In the genomic region with DNA sequence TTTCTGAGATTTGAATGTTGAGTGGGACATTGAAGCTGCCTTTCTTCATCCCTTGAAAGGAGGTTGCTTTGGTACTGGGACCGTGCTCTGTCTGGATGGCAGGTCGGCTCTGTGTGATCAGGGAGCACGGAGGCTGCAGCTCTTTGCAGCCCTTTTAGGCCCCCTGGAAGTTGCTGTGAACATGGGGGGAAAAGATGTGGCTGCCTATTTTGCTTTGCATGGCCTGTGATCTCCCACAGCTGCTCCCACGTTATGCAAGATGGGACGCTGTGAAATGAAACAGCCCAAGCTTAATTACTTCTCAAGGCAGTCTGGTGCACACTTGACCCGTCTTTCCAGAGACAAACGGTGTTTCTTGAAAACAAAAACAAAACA, we compare ENCODE assay signal across 9 mouse cellular contexts. TPM values are rescaled to one million over a fixed set of nuclear protein-coding genes. Genes with fewer than 3 reads are reported as not detected.
DNase-seq lines count a peak whose midpoint lies in the region; ATAC-seq and TF ChIP-seq lines count a peak whose summit lies in the region.
"Had no signal": no experiment of that assay in that cellular context is flagged by ENCODE, and none has a peak within 500 bp of the region (broad histone marks: within the 10 kb centered on the region; RNA-seq: fewer than 3 reads in every experiment).

No protein-coding gene starts in this region.

- DNase-seq in layer of hippocampus, adult 2 months (ENCODE audit: low spot score in 2 of 2): no peak
- no peak for DNase-seq in layer of hippocampus, adult 9-11 months
- DNase-seq in kidney, adult 9 months: peak; percentile 20
- DNase-seq in midbrain, embryonic 14.5 days: peak; percentile 42
- DNase-seq in natural killer cell, adult 2 months (ENCODE audit: low spot score in 2 of 2): no peak
- no peak for DNase-seq in right cerebral cortex, postnatal 25 days
- DNase-seq in layer of hippocampus, postnatal 36 days: no peak

- H3K9ac ChIP-seq in midbrain, embryonic 14.5 days (replicated peaks; ENCODE audit: low read length): peak overlapping the region; percentile 79; the same call in 1 of the 2 replicates

- no peaks in the 10 kb centered on the region for H3K9me3 ChIP-seq in midbrain, embryonic 14.5 days (ENCODE audit: control insufficient read depth, low read length)

- WGBS in midbrain, embryonic 14.5 days: 1% methylated on average over 7 of the region's 7 CpGs

- peak overlapping the region; percentile 96 for H3K4me3 ChIP-seq in layer of hippocampus, adult 2 months
- peak overlapping the region; percentile 93 for H3K4me3 ChIP-seq in embryonic fibroblast, embryonic 13.5 days (ENCODE audit: insufficient read depth, low read length)
- peak overlapping the region; percentile 85 for H3K4me3 ChIP-seq in midbrain, embryonic 14.5 days (replicated peaks; ENCODE audit: low read depth, low read length)

- no peaks in the 10 kb centered on the region for H3K36me3 ChIP-seq in midbrain, embryonic 14.5 days (ENCODE audit: control insufficient read depth, insufficient read depth, low read length)

- no peak for ATAC-seq in midbrain, embryonic 14.5 days (ENCODE audit: low FRiP score, low TSS enrichment)

- H3K27me3 ChIP-seq in midbrain, embryonic 14.5 days (ENCODE audit: control insufficient read depth, insufficient read depth, low read length): no peaks in the 10 kb centered on the region
- H3K27me3 ChIP-seq: Patski had no signal

- TF ChIP-seq POLR2A in embryonic fibroblast, embryonic 13.5 days (IDR thresholded peaks at IDR 0.05; ENCODE audit: low read depth, low read length): no peak

- peak overlapping the region; percentile 91 for H3K27ac ChIP-seq in layer of hippocampus, adult 2 months
- peak overlapping the region; percentile 25 for H3K27ac ChIP-seq in embryonic fibroblast, embryonic 13.5 days (ENCODE audit: insufficient read depth, low read length)
- no peak overlapping the region; the same call in 1 of the 2 replicates for H3K27ac ChIP-seq in midbrain, embryonic 14.5 days (replicated peaks; ENCODE audit: low read depth, low read length)

- H3K4me2 ChIP-seq in midbrain, embryonic 14.5 days (ENCODE audit: low read length): peak overlapping the region; percentile 95

- no peak for TF ChIP-seq CTCF in layer of hippocampus, adult 2 months (conservative IDR thresholded peaks at IDR 0.05)
- TF ChIP-seq CTCF in embryonic fibroblast, embryonic 13.5 days (IDR thresholded peaks at IDR 0.05; ENCODE audit: borderline replicate concordance, insufficient read depth, low read length): no peak

- H3K4me1 ChIP-seq in embryonic fibroblast, embryonic 13.5 days (ENCODE audit: control insufficient read depth, insufficient read depth, low read length): peaks cover 15% of the 10 kb centered on the region
- H3K4me1 ChIP-seq in midbrain, embryonic 14.5 days (ENCODE audit: control insufficient read depth, insufficient read depth, low read length): peaks cover 32% of the 10 kb centered on the region

RNA-seq across cellular contexts. Expression of a gene that starts 1.8 kb away (rescaled TPM):
- total RNA-seq in layer of hippocampus, adult 2 months (2021): 10 to 100 TPM; 42.4 to 44.0 TPM
- 34.0 and 63.0 TPM in 2 replicates for polyA plus RNA-seq in embryonic fibroblast, embryonic 13.5 days (2011; ENCODE audit: insufficient read length, low read depth, missing spikeins)
- 17.2 and 18.1 TPM in 2 replicates for polyA plus RNA-seq in midbrain, embryonic 14.5 days (2014; fragmentation: Nextera tagmentation; extraction: Ambion mirVana)
- total RNA-seq in layer of hippocampus, postnatal 36 days (2021): 10 to 100 TPM; 42.9 to 47.5 TPM

Comparison
In these comparisons a context has a peak if more than half of its experiments do, and no peak if none do; other contexts are left out.
1. DNase-seq: peak in kidney, adult 9 months (single experiment) and midbrain, embryonic 14.5 days (single experiment); none in layer of hippocampus, adult 2 months (0 of 2), layer of hippocampus, adult 9-11 months (single experiment), natural killer cell, adult 2 months (0 of 2), right cerebral cortex, postnatal 25 days (single experiment) and layer of hippocampus, postnatal 36 days (0 of 2).
2. Peak in every context shown above with its lines, with median percentiles within 50 percentile points of each other: H3K4me3 ChIP-seq.